27 mouse cellular contexts compared by ENCODE assay signal in the genomic region with DNA sequence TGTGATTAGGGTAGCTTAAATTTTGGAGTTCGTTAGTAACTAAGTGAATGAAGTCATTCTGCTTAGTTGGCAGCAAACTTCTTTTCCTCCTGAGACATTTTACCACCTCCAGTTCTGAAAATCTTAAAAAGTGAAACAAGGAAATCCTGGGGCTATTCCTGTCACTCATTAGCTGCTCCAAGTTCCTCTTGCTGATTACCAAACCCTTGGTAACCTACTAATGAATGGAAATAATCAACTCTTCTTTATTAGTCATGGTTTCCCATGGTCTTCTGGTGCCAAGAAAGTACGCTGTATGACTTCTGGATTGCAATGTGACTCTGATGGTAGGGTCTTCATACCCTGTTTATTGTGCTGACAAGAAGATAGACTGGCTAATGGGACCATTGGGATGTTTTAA. TPM values are rescaled to one million over a fixed set of nuclear protein-coding genes. Genes with fewer than 3 reads are reported as not detected.
A peak's percentile ranks its signal among the peaks of the same experiment; 100 is the strongest.
DNase-seq lines count a peak whose midpoint lies in the region; ATAC-seq and TF ChIP-seq lines count a peak whose summit lies in the region.
"Had no signal": no experiment of that assay in that cellular context is flagged by ENCODE, and none has a peak within 500 bp of the region (broad histone marks: within the 10 kb centered on the region; RNA-seq: fewer than 3 reads in every experiment).

No protein-coding gene starts in this region.

- peaks cover 15% of the 10 kb centered on the region for H3K4me1 ChIP-seq in kidney, adult 2 months (ENCODE audit: control insufficient read depth, insufficient read depth, low read length)
- H3K4me1 ChIP-seq in kidney, embryonic 16.5 days (ENCODE audit: insufficient read depth, low read length): peaks cover 16% of the 10 kb centered on the region
- peaks cover 13% of the 10 kb centered on the region for H3K4me1 ChIP-seq in neural tube, embryonic 15.5 days

- POLR2A ChIA-PET in Patski (lab: Charles Lee): interaction anchor here (0.8 kb wide), 1 partner anchor 9 kb away, joined by 8 read pairs; no protein-coding TSS in a partner anchor

- H3K27ac ChIP-seq in kidney, adult 2 months (ENCODE audit: insufficient read depth, low read depth, low read length): peak overlapping the region; percentile 56
- no peak overlapping the region for H3K27ac ChIP-seq in kidney, embryonic 16.5 days (ENCODE audit: low read length)
- H3K27ac ChIP-seq in neural tube, embryonic 15.5 days (replicated peaks): no peak overlapping the region
- H3K27ac ChIP-seq: embryonic facial prominence, embryonic 12.5 days; forebrain, embryonic 15.5 days; hindbrain, embryonic 10.5 days; hindbrain, embryonic 15.5 days; kidney, embryonic 15.5 days; liver, embryonic 14.5 days; stomach, embryonic 15.5 days had no signal

- CTCF ChIA-PET in Patski (lab: Charles Lee): interaction anchor here (1.4 kb wide), 1 partner anchor 16 kb away, joined by 3 read pairs; no protein-coding TSS in a partner anchor

- no peak for TF ChIP-seq POLR2A in kidney, adult 2 months (IDR thresholded peaks at IDR 0.05; ENCODE audit: low read depth, low read length)

- H3K4me3 ChIP-seq in kidney, adult 2 months (ENCODE audit: insufficient read depth, low read depth, low read length): no peak overlapping the region
- H3K4me3 ChIP-seq in kidney, embryonic 16.5 days (ENCODE audit: low read length): no peak overlapping the region
- no peak overlapping the region for H3K4me3 ChIP-seq in neural tube, embryonic 15.5 days (replicated peaks)
- H3K4me3 ChIP-seq: embryonic facial prominence, embryonic 12.5 days; forebrain, embryonic 15.5 days; hindbrain, embryonic 10.5 days; hindbrain, embryonic 15.5 days; kidney, embryonic 15.5 days; stomach, embryonic 15.5 days had no signal

- no peaks in the 10 kb centered on the region for H3K9me3 ChIP-seq in kidney, embryonic 16.5 days (ENCODE audit: low read length)
- no peaks in the 10 kb centered on the region for H3K9me3 ChIP-seq in neural tube, embryonic 15.5 days (replicated peaks)
- H3K9me3 ChIP-seq: embryonic facial prominence, embryonic 12.5 days; forebrain, embryonic 15.5 days; hindbrain, embryonic 10.5 days; hindbrain, embryonic 15.5 days; kidney, embryonic 15.5 days; stomach, embryonic 15.5 days had no signal

- H3K9ac ChIP-seq in kidney, embryonic 16.5 days (replicated peaks; ENCODE audit: low read length): no peak overlapping the region
- no peak overlapping the region for H3K9ac ChIP-seq in neural tube, embryonic 15.5 days (replicated peaks)
- H3K9ac ChIP-seq: embryonic facial prominence, embryonic 12.5 days; forebrain, embryonic 15.5 days; hindbrain, embryonic 15.5 days; kidney, embryonic 15.5 days; liver, embryonic 14.5 days; stomach, embryonic 15.5 days had no signal

- H3K36me3 ChIP-seq in kidney, adult 2 months (ENCODE audit: control insufficient read depth, insufficient read depth, low read length): peaks cover 19% of the 10 kb centered on the region
- peaks cover 56% of the 10 kb centered on the region for H3K36me3 ChIP-seq in kidney, embryonic 16.5 days (ENCODE audit: insufficient read depth, low read length)
- peaks cover 51% of the 10 kb centered on the region for H3K36me3 ChIP-seq in neural tube, embryonic 15.5 days

- ATAC-seq in kidney, embryonic 16.5 days (ENCODE audit: low FRiP score, low TSS enrichment): no peak
- ATAC-seq in Patski: peak; percentile 31
- peak; percentile 68 for ATAC-seq in megakaryocyte, adult 5-6 weeks (ENCODE audit: poor library complexity, severe bottlenecking)
- no peak for ATAC-seq in neural tube, embryonic 15.5 days (ENCODE audit: low FRiP score)
- ATAC-seq: activated CD4-positive, CD25-positive, alpha-beta regulatory T cell, adult 4 months; forebrain, embryonic 15.5 days; inflammation-experienced regulatory T-cells, adult 6 months; midbrain, embryonic 16.5 days had no signal

- no peak overlapping the region for H3K4me2 ChIP-seq in kidney, embryonic 16.5 days (replicated peaks; ENCODE audit: low read depth, low read length)
- no peak overlapping the region for H3K4me2 ChIP-seq in neural tube, embryonic 15.5 days
- H3K4me2 ChIP-seq: embryonic facial prominence, embryonic 12.5 days; forebrain, embryonic 15.5 days; hindbrain, embryonic 15.5 days; kidney, embryonic 15.5 days; stomach, embryonic 15.5 days had no signal

- DNase-seq in kidney, adult 2 months: no peak
- no peak for DNase-seq in Patski (ENCODE audit: low read depth, low spot score)
- no peak for DNase-seq in layer of hippocampus, adult 18-20 months (ENCODE audit: low spot score in 2 of 2)
- DNase-seq in thymus, postnatal 4 days: no peak
- DNase-seq: adrenal gland, adult 8-10 months; cerebellum, adult 8-10 months; cerebellum, postnatal 25 days; heart, postnatal 14 days; kidney, adult 11 months; liver; lung, adult 2 months; lung, postnatal 14 days; retina, postnatal 1 day; right cerebral cortex, postnatal 14 days had no signal

- 54% methylated on average over 2 of the region's 2 CpGs for WGBS in kidney, adult 2 months
- WGBS in kidney, embryonic 16.5 days: 96% methylated on average over 2 of the region's 2 CpGs
- 89% methylated on average over 2 of the region's 2 CpGs for WGBS in neural tube, embryonic 15.5 days

- H3K27me3 ChIP-seq in kidney, adult 2 months (replicated peaks; ENCODE audit: control insufficient read depth, insufficient read depth, low read length): no peaks in the 10 kb centered on the region
- H3K27me3 ChIP-seq in kidney, embryonic 16.5 days (ENCODE audit: insufficient read depth, low read length): no peaks in the 10 kb centered on the region
- no peaks in the 10 kb centered on the region for H3K27me3 ChIP-seq in Patski
- H3K27me3 ChIP-seq in neural tube, embryonic 15.5 days (replicated peaks): no peaks in the 10 kb centered on the region
- H3K27me3 ChIP-seq: embryonic facial prominence, embryonic 12.5 days; forebrain, embryonic 15.5 days; hindbrain, embryonic 15.5 days; kidney, embryonic 15.5 days; stomach, embryonic 15.5 days had no signal

- in situ Hi-C loops in Patski (cut with MboI; ENCODE audit: low pct_unique_long_range_greater_than_20kb): no loop called here

- TF ChIP-seq CTCF in kidney, adult 2 months (conservative IDR thresholded peaks at IDR 0.05; ENCODE audit: insufficient read depth, insufficient read length, low read depth, low read length): no peak
- TF ChIP-seq CTCF in Patski (IDR thresholded peaks at IDR 0.05): no peak

RNA-seq across cellular contexts. Expression of gene Resf1, which starts 5.7 kb away (rescaled TPM):
- 9.6 and 11.8 TPM in 2 replicates for polyA plus RNA-seq in kidney, adult 2 months (2012; rRNA removed)
- polyA plus RNA-seq in kidney, embryonic 16.5 days (2015; fragmentation: Nextera tagmentation; extraction: Ambion mirVana): 45.4 and 58.4 TPM in 2 replicates
- 28.9 TPM for polyA plus RNA-seq in Patski (2021)
- 114 and 122 TPM in 2 replicates for total RNA-seq in megakaryocyte, adult 5-6 weeks (2015)
- 76.9 and 91.4 TPM in 2 replicates for total RNA-seq in megakaryocyte, adult 5-6 weeks (2017)
- polyA plus RNA-seq in neural tube, embryonic 15.5 days (2015; fragmentation: Nextera tagmentation; extraction: Ambion mirVana): 25.5 and 34.4 TPM in 2 replicates
- 10 to 100 TPM; 15.3 to 16.8 TPM for total RNA-seq in layer of hippocampus, adult 18-20 months (2021)

Comparison
In these comparisons a context has a peak if more than half of its experiments do, and no peak if none do; other contexts are left out.
1. ATAC-seq: peak in Patski (single experiment) and megakaryocyte, adult 5-6 weeks (single experiment); none in kidney, embryonic 16.5 days (single experiment) and neural tube, embryonic 15.5 days (single experiment).